ENCODE assay signal across 12 mouse cellular contexts in genomic region chr1:37522101-37522500, GRCm38 (mm10).
"Had no signal": no experiment of that assay in that cellular context is flagged by ENCODE, and none has a peak within 500 bp of the region (broad histone marks: within the 10 kb centered on the region; RNA-seq: fewer than 3 reads in every experiment).

No protein-coding gene starts in this region.

- ATAC-seq: hindbrain, embryonic 16.5 days; inflammation-experienced regulatory T-cells, adult 6 months; midbrain, embryonic 15.5 days had no signal

- H3K36me3 ChIP-seq: limb, embryonic 13.5 days; midbrain, embryonic 10.5 days; midbrain, embryonic 15.5 days; neural tube, embryonic 12.5 days had no signal

- H3K4me3 ChIP-seq: limb, embryonic 13.5 days; midbrain, embryonic 10.5 days; midbrain, embryonic 15.5 days; neural tube, embryonic 12.5 days had no signal

- H3K27me3 ChIP-seq: limb, embryonic 13.5 days; midbrain, embryonic 15.5 days; neural tube, embryonic 12.5 days had no signal

- H3K4me2 ChIP-seq: limb, embryonic 13.5 days; midbrain, embryonic 15.5 days; neural tube, embryonic 12.5 days had no signal

- H3K4me1 ChIP-seq: limb, embryonic 13.5 days; midbrain, embryonic 10.5 days; midbrain, embryonic 15.5 days; neural tube, embryonic 12.5 days had no signal

- H3K9ac ChIP-seq: limb, embryonic 13.5 days; liver, embryonic 14.5 days; midbrain, embryonic 15.5 days; neural tube, embryonic 12.5 days had no signal

- H3K9me3 ChIP-seq: limb, embryonic 13.5 days; midbrain, embryonic 10.5 days; midbrain, embryonic 15.5 days; neural tube, embryonic 12.5 days had no signal

- DNase-seq: kidney, postnatal 4 days; left cerebral cortex, postnatal 4 days; lung, adult 18-20 months; thymus, adult 18-20 months; thymus, postnatal 14 days had no signal

- H3K27ac ChIP-seq: limb, embryonic 13.5 days; liver, embryonic 14.5 days; midbrain, embryonic 10.5 days; midbrain, embryonic 15.5 days; neural tube, embryonic 12.5 days had no signal
